In genomic region chr1:45905107-45905821, GRCm38 (mm10) we compare ENCODE assay signal across 8 mouse cellular contexts. TPM values are rescaled to one million over a fixed set of nuclear protein-coding genes. Genes with fewer than 3 reads are reported as not detected.
DNase-seq lines count a peak whose midpoint lies in the region; ATAC-seq and TF ChIP-seq lines count a peak whose summit lies in the region.

No protein-coding gene starts in this region.

- DNase-seq in NIH3T3 (ENCODE audit: low read depth): peak; percentile 24
- peak; percentile 80 for DNase-seq in embryo, embryonic 10 days (ENCODE audit: low spot score)
- peak; percentile 45 for DNase-seq in heart, postnatal 0 days (ENCODE audit: low spot score)
- peak; percentile 79 to 84 for DNase-seq in kidney, postnatal 25 days
- peak; percentile 38 for DNase-seq in stomach, postnatal 0 days (ENCODE audit: low spot score)
- no peak for DNase-seq in cerebellum, postnatal 36 days
- no peak for DNase-seq in layer of hippocampus, postnatal 25 days (ENCODE audit: extremely low spot score in 1 of 2, low spot score in 1 of 2)

- H3K36me3 ChIP-seq in heart, postnatal 0 days (replicated peaks; ENCODE audit: control insufficient read depth, insufficient read depth, low read length): no peaks in the 10 kb centered on the region
- H3K36me3 ChIP-seq in stomach, postnatal 0 days (ENCODE audit: control insufficient read depth, insufficient read depth, low read length): no peaks in the 10 kb centered on the region

- no peaks in the 10 kb centered on the region for H3K27me3 ChIP-seq in heart, postnatal 0 days (ENCODE audit: control insufficient read depth, insufficient read depth, low read length)
- H3K27me3 ChIP-seq in stomach, postnatal 0 days (ENCODE audit: control insufficient read depth, insufficient read depth, low read length): no peaks in the 10 kb centered on the region

- H3K9ac ChIP-seq in heart, postnatal 0 days (replicated peaks; ENCODE audit: low read depth, low read length): no peak overlapping the region
- H3K9ac ChIP-seq in stomach, postnatal 0 days (ENCODE audit: low read length): no peak overlapping the region

- H3K9me3 ChIP-seq in heart, postnatal 0 days (replicated peaks; ENCODE audit: control insufficient read depth, low read length): no peaks in the 10 kb centered on the region
- H3K9me3 ChIP-seq in stomach, postnatal 0 days (ENCODE audit: control insufficient read depth, low read length): no peaks in the 10 kb centered on the region

- TF ChIP-seq EP300 in heart, postnatal 0 days (IDR thresholded peaks at IDR 0.05; ENCODE audit: low read depth): no peak
- TF ChIP-seq EP300 in stomach, postnatal 0 days (optimal IDR thresholded peaks at IDR 0.05): no peak

- TF ChIP-seq CTCF in heart, postnatal 0 days (IDR thresholded peaks at IDR 0.05; ENCODE audit: low read depth): no peak
- no peak for TF ChIP-seq CTCF in stomach, postnatal 0 days (IDR thresholded peaks at IDR 0.05; ENCODE audit: low read depth)

- ATAC-seq in heart, postnatal 0 days (ENCODE audit: insufficient read depth, low read depth): peak; percentile 87
- ATAC-seq in megakaryocyte progenitor cell, adult 5-6 weeks (replicated peaks; ENCODE audit: poor library complexity): peak; percentile 42; the same call in 1 of the 2 replicates
- peak; percentile 70 for ATAC-seq in stomach, postnatal 0 days (ENCODE audit: low FRiP score, low TSS enrichment)

- WGBS in heart, postnatal 0 days: 12% methylated on average over 5 of the region's 5 CpGs
- 14% methylated on average over 5 of the region's 5 CpGs for WGBS in stomach, postnatal 0 days

- H3K4me3 ChIP-seq in heart, postnatal 0 days (ENCODE audit: low read depth, low read length): no peak overlapping the region
- no peak overlapping the region for H3K4me3 ChIP-seq in stomach, postnatal 0 days (ENCODE audit: low read depth, low read length)

- peaks cover 7% of the 10 kb centered on the region for H3K4me1 ChIP-seq in heart, postnatal 0 days (ENCODE audit: control insufficient read depth, insufficient read depth)
- H3K4me1 ChIP-seq in stomach, postnatal 0 days (replicated peaks; ENCODE audit: control insufficient read depth, insufficient read depth): no peaks in the 10 kb centered on the region

- H3K27ac ChIP-seq in heart, postnatal 0 days (ENCODE audit: low read depth): peak overlapping the region; percentile 55
- H3K27ac ChIP-seq in stomach, postnatal 0 days (replicated peaks): no peak overlapping the region

- peak overlapping the region; percentile 24; the same call in 1 of the 2 replicates for H3K4me2 ChIP-seq in heart, postnatal 0 days (ENCODE audit: low read depth, low read length)
- no peak overlapping the region for H3K4me2 ChIP-seq in stomach, postnatal 0 days (replicated peaks; ENCODE audit: low read depth)

RNA-seq across cellular contexts. Expression of gene Gm5269, which starts 15.2 kb away (rescaled TPM):
- not detected in 2 replicates for total RNA-seq in heart, postnatal 0 days (2014; rRNA removed; ENCODE audit: low replicate concordance)
- polyA plus RNA-seq in heart, postnatal 0 days (2015; fragmentation: Nextera tagmentation; extraction: Ambion mirVana): not detected in 2 replicates
- not detected in 2 replicates for total RNA-seq in megakaryocyte progenitor cell, adult 5-6 weeks (2015)
- not detected in 2 replicates for total RNA-seq in megakaryocyte progenitor cell, adult 5-6 weeks (2017)
- not detected in 2 replicates for polyA plus RNA-seq in stomach, postnatal 0 days (2015; fragmentation: Nextera tagmentation; extraction: Ambion mirVana)
- not detected for total RNA-seq in layer of hippocampus, postnatal 25 days (2021)

RNA-seq across cellular contexts. Expression of gene Slc40a1, which starts 21.1 kb away (rescaled TPM):
- 7.1 and 9.5 TPM in 2 replicates for total RNA-seq in heart, postnatal 0 days (2014; rRNA removed; ENCODE audit: low replicate concordance)
- polyA plus RNA-seq in heart, postnatal 0 days (2015; fragmentation: Nextera tagmentation; extraction: Ambion mirVana): 16.9 and 19.1 TPM in 2 replicates
- 26.6 and 38.3 TPM in 2 replicates for total RNA-seq in megakaryocyte progenitor cell, adult 5-6 weeks (2015)
- 25.5 and 38.6 TPM in 2 replicates for total RNA-seq in megakaryocyte progenitor cell, adult 5-6 weeks (2017)
- polyA plus RNA-seq in stomach, postnatal 0 days (2015; fragmentation: Nextera tagmentation; extraction: Ambion mirVana): 54.2 and 65.5 TPM in 2 replicates
- total RNA-seq in layer of hippocampus, postnatal 25 days (2021): 10 to 100 TPM; 10.3 to 12.1 TPM

Comparison
In these comparisons a context has a peak if more than half of its experiments do, and no peak if none do; other contexts are left out.
1. DNase-seq: peak in NIH3T3 (single experiment), embryo, embryonic 10 days (single experiment), heart, postnatal 0 days (single experiment), kidney, postnatal 25 days (2 of 2) and stomach, postnatal 0 days (single experiment); none in cerebellum, postnatal 36 days (0 of 2) and layer of hippocampus, postnatal 25 days (0 of 2).
2. Peak in every context shown above with its lines, with median percentiles within 50 percentile points of each other: ATAC-seq.